Mouse (Mus musculus) thymus, adult 2 months (tissue): ENCODE results near the gene Rab17.

Experiments
- CTCF ChIP-seq: fragments of 200-500 bp; IDR thresholded peaks from 2 replicates; pipeline ENCODE4 v1.5.1; 2012; ENCODE audit warnings: mild to moderate bottlenecking, control low read depth, low read length, moderate library complexity, borderline replicate concordance; ENCODE audit not compliant: control insufficient read depth, poor library complexity, insufficient read depth; ENCODE audit errors: extremely low read depth
- POLR2A ChIP-seq: fragments of 200-500 bp; IDR thresholded peaks from 2 replicates; pipeline ENCODE4 v1.6.1; 2012; ENCODE audit warnings: mild to moderate bottlenecking, low read length, control low read depth, moderate library complexity; ENCODE audit not compliant: control insufficient read depth, poor library complexity, insufficient read depth; ENCODE audit errors: extremely low read depth

DNA sequence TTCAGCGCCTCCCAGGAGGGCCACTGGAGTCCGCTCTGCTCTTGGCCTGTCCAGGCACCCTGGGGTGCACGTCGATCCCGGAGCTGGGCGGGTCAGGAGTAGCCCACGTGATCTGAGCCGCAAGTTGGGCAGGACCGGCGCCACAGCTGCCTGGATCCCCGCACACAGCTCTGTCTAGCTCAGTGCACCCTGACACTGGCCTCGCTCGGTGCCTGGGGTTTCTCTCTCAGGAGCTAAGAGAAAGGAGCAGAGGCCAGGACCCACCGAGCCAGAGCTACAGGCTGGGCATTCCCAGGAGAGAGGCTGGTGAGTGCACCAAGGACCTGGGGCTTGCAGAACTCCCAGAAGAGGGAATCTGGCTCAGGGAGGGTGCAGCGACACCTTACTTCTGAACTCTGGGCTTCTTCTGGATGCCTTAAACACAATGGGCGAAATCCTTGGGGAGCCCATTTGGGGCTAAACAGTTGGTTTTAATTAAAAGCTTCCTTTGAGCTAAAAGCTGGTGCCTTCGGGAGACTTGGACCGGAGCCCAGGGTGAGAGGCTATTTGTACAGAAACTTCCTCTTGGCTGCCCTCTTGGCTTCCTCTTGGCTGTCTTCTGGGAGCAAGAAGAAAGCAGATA, 54.4 kb downstream of the Rab17 start, which contains the start of gene Mlph:
- TF ChIP-seq POLR2A = no peak
- no peak for TF ChIP-seq CTCF
